Mouse (Mus musculus) ES-E14 (cell line): Measurements from ENCODE around the gene Col6a3. TPM values are rescaled to one million over a fixed set of nuclear protein-coding genes. Genes with fewer than 3 reads are reported as not detected.

ENCODE experiments used
- DNase-seq: peaks from one replicate; pipeline ENCODE4 v3.0.0-alpha.2; 2013; ENCODE audit warnings: low read depth, low spot score
- H3K27ac ChIP-seq: 2 replicates; pipeline ENCODE4 v1.5.1; 2012; ENCODE audit warnings: low read depth, mild to moderate bottlenecking, low read length, moderate library complexity, mixed read lengths; ENCODE audit not compliant: poor library complexity, insufficient read depth, severe bottlenecking
- H3K36me3 ChIP-seq: 2 replicates; pipeline ENCODE4 v1.6.1; 2012; ENCODE audit warnings: mild to moderate bottlenecking, low read length, moderate library complexity, mixed read lengths; ENCODE audit not compliant: control insufficient read depth, poor library complexity, insufficient read depth, severe bottlenecking
- H3K4me1 ChIP-seq, 2 experiments: fragments of 150-350 bp in 1 of 2; sonication (generic) in 1 of 2; 2 replicates each; pipeline ENCODE4 v1.6.1; 2012; ENCODE audit warnings: low read length in 2 of 2, mild to moderate bottlenecking in 1 of 2, mixed read lengths in 1 of 2; ENCODE audit not compliant: control insufficient read depth in 2 of 2, insufficient read depth in 2 of 2, poor library complexity in 1 of 2
- H3K4me3 ChIP-seq, 2 experiments: fragments of 150-350 bp in 1 of 2; sonication (generic) in 1 of 2; 2 replicates each; pipeline ENCODE4 v1.5.1; 2012; ENCODE audit warnings: low read length in 2 of 2, low read depth in 1 of 2, mild to moderate bottlenecking in 1 of 2, mixed read lengths in 1 of 2; ENCODE audit not compliant: insufficient read depth in 1 of 2, poor library complexity in 1 of 2, severe bottlenecking in 1 of 2
- H3K9ac ChIP-seq: 2 replicates; pipeline ENCODE4 v1.6.1; 2012; ENCODE audit warnings: low read depth, mild to moderate bottlenecking, low read length, mixed read lengths; ENCODE audit not compliant: poor library complexity, insufficient read depth, severe bottlenecking
- H3K9me3 ChIP-seq: fragments of 150-350 bp; sonication (generic); 2 replicates; pipeline ENCODE4 v1.6.1; 2012; ENCODE audit warnings: low read depth, mild to moderate bottlenecking, low read length; ENCODE audit not compliant: control insufficient read depth, insufficient read depth
- CHD2 ChIP-seq: IDR thresholded peaks from 2 replicates; pipeline ENCODE4 v1.6.1; 2014; ENCODE audit warnings: mild to moderate bottlenecking, low read depth, low read length, inconsistent platforms
- HCFC1 ChIP-seq: IDR thresholded peaks from 2 replicates; pipeline ENCODE4 v1.6.1; 2012; ENCODE audit warnings: low read length, inconsistent platforms, borderline replicate concordance; ENCODE audit not compliant: insufficient read depth
- MAFK ChIP-seq: IDR thresholded peaks from 2 replicates; pipeline ENCODE4 v1.6.1; 2014; ENCODE audit warnings: mild to moderate bottlenecking, low read depth, low read length, inconsistent platforms; ENCODE audit not compliant: insufficient read depth
- ZC3H11A ChIP-seq: IDR thresholded peaks from 2 replicates; pipeline ENCODE4 v1.6.1; 2012; ENCODE audit warnings: low read depth, mild to moderate bottlenecking, inconsistent platforms, low read length, borderline replicate concordance
- ZNF384 ChIP-seq: IDR thresholded peaks from 2 replicates; pipeline ENCODE4 v1.6.1; 2012; ENCODE audit warnings: low read depth, low read length, inconsistent platforms
- in situ Hi-C, 2 experiments: fragments of 600-800 bp; cut with MboI; formaldehyde crosslinking; loops; one replicate each; pipeline ENCODE4 v1.15.1; 2025; ENCODE audit warnings: low sequenced_read_pairs in 2 of 2, inconsistent platforms in 1 of 2; ENCODE audit not compliant: unreplicated experiment in 2 of 2
- total RNA-seq: library from RNA; depleted of rRNA; stranded (reverse); fragments of 300-350 nt; gene quantifications from 2 replicates; pipeline ENCODE4 v1.2.3, GENCODE M21; 2012

Gene Col6a3
- total RNA-seq, 1 experiment, result 0.89 TPM

- Histone ChIP-seq H3K36me3 (no peaks in the 10 kb centered on the region), H3K4me1 (no peaks in the 10 kb centered on the region), H3K4me3 (no peak overlapping the region), H3K9me3 (no peaks in the 10 kb centered on the region), H3K27ac (no peak overlapping the region), H3K9ac (no peak overlapping the region)
- no peak for DNase-seq
- in situ Hi-C loops, result no loop called here
- no peak for TF ChIP-seq HCFC1
- no peak for TF ChIP-seq ZC3H11A
- no peak for TF ChIP-seq ZNF384
- no peak for TF ChIP-seq CHD2
- no peak for TF ChIP-seq MAFK
These were observed 120.0 kb downstream of the Col6a3 start for GRCm38 (mm10) chr1:90723754-90724153.

- Histone ChIP-seq H3K4me1 (no peaks in the 10 kb centered on the region), H3K9me3 (no peaks in the 10 kb centered on the region), H3K4me3 (no peak overlapping the region), H3K36me3 (no peaks in the 10 kb centered on the region), H3K27ac (no peak overlapping the region), H3K9ac (no peak overlapping the region)
- DNase-seq, result no peak
- no peak for TF ChIP-seq ZNF384
- no peak for TF ChIP-seq MAFK
- no peak for TF ChIP-seq CHD2
- no peak for TF ChIP-seq ZC3H11A
- no peak for TF ChIP-seq HCFC1
- in situ Hi-C loops, result no loop called here
These were observed 120.4 kb downstream of the Col6a3 start for GRCm38 (mm10) chr1:90723325-90723724.

- H3K36me3 ChIP-seq, result no peaks in the 10 kb centered on the region
- DNase-seq, result no peak
- no peak overlapping the region for H3K9ac ChIP-seq
- H3K4me1 ChIP-seq, result no peaks in the 10 kb centered on the region
- H3K9me3 ChIP-seq, result no peaks in the 10 kb centered on the region
- in situ Hi-C loops, result no loop called here
- no peak overlapping the region for H3K27ac ChIP-seq
- no peak overlapping the region for H3K4me3 ChIP-seq
- no peak for TF ChIP-seq CHD2
- TF ChIP-seq ZC3H11A, result no peak
- TF ChIP-seq HCFC1, result no peak
- no peak for TF ChIP-seq MAFK
- TF ChIP-seq ZNF384, result no peak
These were observed 121.8 kb downstream of the Col6a3 start for GRCm38 (mm10) chr1:90722021-90722420.

GRCm38 (mm10) chr1:90720610-90721241, 123.0 kb downstream of the Col6a3 start:
- in situ Hi-C loops, result no loop called here
- no peaks in the 10 kb centered on the region for H3K9me3 ChIP-seq

More at GRCm38 (mm10) chr1:90720610-90721241, 123.0 kb downstream of the Col6a3 start:
- TF ChIP-seq HCFC1 (no peak), ZNF384 (no peak), ZC3H11A (no peak), MAFK (no peak), CHD2 (no peak)
- Histone ChIP-seq H3K27ac (no peak overlapping the region), H3K4me3 (no peak overlapping the region), H3K36me3 (no peaks in the 10 kb centered on the region), H3K9ac (no peak overlapping the region), H3K4me1 (no peaks in the 10 kb centered on the region)
- no peak for DNase-seq
